ENCODE assay signal across 9 mouse cellular contexts in the genomic region with DNA sequence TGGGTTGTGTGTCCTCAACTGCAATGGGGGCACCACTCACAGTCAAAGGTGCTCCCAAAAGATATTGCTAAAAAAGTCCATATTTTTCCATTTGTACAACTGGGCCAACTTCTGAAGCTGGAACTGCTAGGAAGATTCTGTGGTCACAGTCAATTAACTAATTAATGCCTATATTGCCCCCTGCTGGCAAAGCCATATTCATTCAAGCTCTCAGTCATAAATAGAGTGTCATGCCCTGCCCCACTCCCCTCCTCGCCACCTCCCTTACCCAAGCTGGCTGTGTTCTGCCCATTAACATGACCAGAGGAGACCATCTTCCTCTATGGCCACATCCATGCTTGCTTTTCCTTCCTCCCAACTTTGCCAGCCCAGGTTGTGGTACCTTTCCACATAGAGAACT. TPM values are rescaled to one million over a fixed set of nuclear protein-coding genes. Genes with fewer than 3 reads are reported as not detected.
A peak's percentile ranks its signal among the peaks of the same experiment; 100 is the strongest.
DNase-seq lines count a peak whose midpoint lies in the region; ATAC-seq and TF ChIP-seq lines count a peak whose summit lies in the region.
"Had no signal": no experiment of that assay in that cellular context is flagged by ENCODE, and none has a peak within 500 bp of the region (broad histone marks: within the 10 kb centered on the region; RNA-seq: fewer than 3 reads in every experiment).

No protein-coding gene starts in this region.

- no peak overlapping the region for H3K4me3 ChIP-seq in forebrain, embryonic 14.5 days (ENCODE audit: low read depth, low read length)
- H3K4me3 ChIP-seq in forebrain, embryonic 13.5 days: no peak overlapping the region
- no peak overlapping the region for H3K4me3 ChIP-seq in thymus, adult 2 months (ENCODE audit: control insufficient read depth, insufficient read depth, low read length)
- H3K4me3 ChIP-seq in liver, embryonic 11.5 days (ENCODE audit: low read depth, low read length): no peak overlapping the region
- H3K4me3 ChIP-seq in midbrain, embryonic 16.5 days (ENCODE audit: low read depth, low read length): no peak overlapping the region
- H3K4me3 ChIP-seq: heart, embryonic 13.5 days had no signal

- no peak for ATAC-seq in forebrain, embryonic 14.5 days
- no peak for ATAC-seq in forebrain, embryonic 13.5 days
- ATAC-seq in erythroid progenitor cell, adult 5-6 weeks (replicated peaks; ENCODE audit: low FRiP score, poor library complexity, severe bottlenecking): peak; percentile 62; the same call in 1 of the 2 replicates
- ATAC-seq in liver, embryonic 11.5 days (replicated peaks; ENCODE audit: low FRiP score): 0 out of 2 replicates have a peak, but pooled peaks have one; percentile 43
- no peak for ATAC-seq in midbrain, embryonic 16.5 days

- H3K27me3 ChIP-seq in forebrain, embryonic 14.5 days (replicated peaks; ENCODE audit: control insufficient read depth, insufficient read depth, low read length): no peaks in the 10 kb centered on the region
- H3K27me3 ChIP-seq in forebrain, embryonic 13.5 days: no peaks in the 10 kb centered on the region
- no peaks in the 10 kb centered on the region for H3K27me3 ChIP-seq in thymus, adult 2 months (ENCODE audit: control insufficient read depth, insufficient read depth, low read length)
- H3K27me3 ChIP-seq in liver, embryonic 11.5 days (replicated peaks; ENCODE audit: control insufficient read depth, insufficient read depth, low read length): no peaks in the 10 kb centered on the region
- H3K27me3 ChIP-seq in splenic B cell, adult 2 months (ENCODE audit: control insufficient read depth, insufficient read depth, low read length, poor library complexity, severe bottlenecking): no peaks in the 10 kb centered on the region
- no peaks in the 10 kb centered on the region; the same call in 1 of the 2 replicates for H3K27me3 ChIP-seq in midbrain, embryonic 16.5 days (ENCODE audit: control insufficient read depth, insufficient read depth, low read depth, low read length)

- no peak overlapping the region for H3K27ac ChIP-seq in forebrain, embryonic 14.5 days (ENCODE audit: low read depth, low read length)
- no peak overlapping the region for H3K27ac ChIP-seq in forebrain, embryonic 13.5 days
- H3K27ac ChIP-seq in thymus, adult 2 months (ENCODE audit: control insufficient read depth, insufficient read depth, low read length): no peak overlapping the region
- H3K27ac ChIP-seq in liver, embryonic 11.5 days (ENCODE audit: low read depth, low read length): no peak overlapping the region
- no peak overlapping the region for H3K27ac ChIP-seq in midbrain, embryonic 16.5 days (ENCODE audit: low read length)
- H3K27ac ChIP-seq: heart, embryonic 13.5 days had no signal

- TF ChIP-seq CTCF in thymus, adult 2 months (IDR thresholded peaks at IDR 0.05; ENCODE audit: borderline replicate concordance, control insufficient read depth, extremely low read depth, insufficient read depth, low read length, poor library complexity): no peak

- DNase-seq in forebrain, embryonic 14.5 days (ENCODE audit: low spot score): peak; percentile 43
- peak; percentile 38 for DNase-seq in thymus, adult 2 months
- no peak for DNase-seq in thymus, adult 18-20 months
- no peak for DNase-seq in liver, embryonic 11.5 days (ENCODE audit: low spot score)
- peak; percentile 75 for DNase-seq in splenic B cell, adult 2 months (ENCODE audit: low read depth, low spot score)

- H3K4me1 ChIP-seq in forebrain, embryonic 14.5 days (ENCODE audit: control insufficient read depth, insufficient read depth, low read length): no peaks in the 10 kb centered on the region
- no peaks in the 10 kb centered on the region for H3K4me1 ChIP-seq in forebrain, embryonic 13.5 days
- H3K4me1 ChIP-seq in thymus, adult 2 months (replicated peaks; ENCODE audit: control insufficient read depth, insufficient read depth, low read length): no peaks in the 10 kb centered on the region
- H3K4me1 ChIP-seq in liver, embryonic 11.5 days (replicated peaks; ENCODE audit: control insufficient read depth, insufficient read depth, low read length): no peaks in the 10 kb centered on the region
- H3K4me1 ChIP-seq in midbrain, embryonic 16.5 days (ENCODE audit: control insufficient read depth, insufficient read depth, low read length): no peaks in the 10 kb centered on the region

- H3K4me2 ChIP-seq in forebrain, embryonic 14.5 days (ENCODE audit: low read length): no peak overlapping the region
- no peak overlapping the region for H3K4me2 ChIP-seq in forebrain, embryonic 13.5 days
- no peak overlapping the region for H3K4me2 ChIP-seq in liver, embryonic 11.5 days
- no peak overlapping the region for H3K4me2 ChIP-seq in midbrain, embryonic 16.5 days (ENCODE audit: low read length)
- H3K4me2 ChIP-seq: heart, embryonic 13.5 days had no signal

- H3K9me3 ChIP-seq in forebrain, embryonic 14.5 days (replicated peaks; ENCODE audit: control insufficient read depth, low read length): no peaks in the 10 kb centered on the region
- H3K9me3 ChIP-seq in forebrain, embryonic 13.5 days (replicated peaks): no peaks in the 10 kb centered on the region
- H3K9me3 ChIP-seq in liver, embryonic 11.5 days (ENCODE audit: control insufficient read depth, low read length): no peaks in the 10 kb centered on the region
- no peaks in the 10 kb centered on the region for H3K9me3 ChIP-seq in midbrain, embryonic 16.5 days (replicated peaks; ENCODE audit: control insufficient read depth, low read length, poor library complexity, severe bottlenecking)
- H3K9me3 ChIP-seq: heart, embryonic 13.5 days had no signal

- WGBS in forebrain, embryonic 14.5 days: 48% methylated on average over 1 of the region's 1 CpGs
- 58% methylated on average over 1 of the region's 1 CpGs for WGBS in forebrain, embryonic 13.5 days
- 52% methylated on average over 1 of the region's 1 CpGs for WGBS in thymus, adult 2 months
- 44% methylated on average over 1 of the region's 1 CpGs for WGBS in liver, embryonic 11.5 days
- 32% methylated on average over 1 of the region's 1 CpGs for WGBS in midbrain, embryonic 16.5 days

- no peaks in the 10 kb centered on the region for H3K36me3 ChIP-seq in forebrain, embryonic 14.5 days (ENCODE audit: control insufficient read depth, insufficient read depth, low read length)
- H3K36me3 ChIP-seq in forebrain, embryonic 13.5 days (ENCODE audit: poor library complexity, severe bottlenecking): no peaks in the 10 kb centered on the region
- H3K36me3 ChIP-seq in thymus, adult 2 months (ENCODE audit: control insufficient read depth, insufficient read depth, low read length): no peaks in the 10 kb centered on the region
- no peaks in the 10 kb centered on the region for H3K36me3 ChIP-seq in liver, embryonic 11.5 days (ENCODE audit: control insufficient read depth, insufficient read depth, low read length)
- no peaks in the 10 kb centered on the region for H3K36me3 ChIP-seq in splenic B cell, adult 2 months (ENCODE audit: control insufficient read depth, insufficient read depth, low read length, poor library complexity, severe bottlenecking)
- H3K36me3 ChIP-seq in midbrain, embryonic 16.5 days (ENCODE audit: control insufficient read depth, insufficient read depth, low read length): no peaks in the 10 kb centered on the region
- H3K36me3 ChIP-seq: heart, embryonic 13.5 days had no signal

- H3K9ac ChIP-seq in forebrain, embryonic 14.5 days (ENCODE audit: low read length): no peak overlapping the region
- H3K9ac ChIP-seq in forebrain, embryonic 13.5 days: no peak overlapping the region
- no peak overlapping the region for H3K9ac ChIP-seq in liver, embryonic 11.5 days (ENCODE audit: low read depth, low read length)
- H3K9ac ChIP-seq in midbrain, embryonic 16.5 days (ENCODE audit: low read depth, low read length): no peak overlapping the region
- H3K9ac ChIP-seq: heart, embryonic 13.5 days had no signal

- TF ChIP-seq POLR2A in thymus, adult 2 months (IDR thresholded peaks at IDR 0.05; ENCODE audit: control insufficient read depth, extremely low read depth, insufficient read depth, low read length, poor library complexity): no peak

RNA-seq across cellular contexts. Expression of a gene that starts 16.3 kb away (rescaled TPM):
- polyA plus RNA-seq in forebrain, embryonic 14.5 days (2014; fragmentation: Nextera tagmentation; extraction: Ambion mirVana): 7.9 and 11.8 TPM in 2 replicates
- 9.8 and 11.3 TPM in 2 replicates for polyA plus RNA-seq in forebrain, embryonic 13.5 days (2015; fragmentation: Nextera tagmentation; extraction: Ambion mirVana)
- 17.6 and 24.3 TPM in 2 replicates for polyA plus RNA-seq in thymus, adult 2 months (2012; rRNA removed)
- total RNA-seq in erythroid progenitor cell, adult 5-6 weeks (2015; ENCODE audit: low replicate concordance): 10.8 and 12.6 TPM in 2 replicates
- 7.8 and 9.5 TPM in 2 replicates for total RNA-seq in erythroid progenitor cell, adult 5-6 weeks (2017; ENCODE audit: low replicate concordance)
- 24.1 and 26.7 TPM in 2 replicates for polyA plus RNA-seq in liver, embryonic 11.5 days (2014; fragmentation: Nextera tagmentation; extraction: Ambion mirVana)
- polyA plus RNA-seq in midbrain, embryonic 16.5 days (2015; fragmentation: Nextera tagmentation; extraction: Ambion mirVana): 11.5 and 12.0 TPM in 2 replicates

Comparison
In these comparisons a context has a peak if more than half of its experiments do, and no peak if none do; other contexts are left out.
1. DNase-seq: peak in forebrain, embryonic 14.5 days (single experiment), thymus, adult 2 months (single experiment) and splenic B cell, adult 2 months (single experiment); none in thymus, adult 18-20 months (0 of 2) and liver, embryonic 11.5 days (single experiment).
2. ATAC-seq: peak in erythroid progenitor cell, adult 5-6 weeks (single experiment) and liver, embryonic 11.5 days (single experiment); none in forebrain, embryonic 14.5 days (single experiment), forebrain, embryonic 13.5 days (single experiment) and midbrain, embryonic 16.5 days (single experiment).